Mouse (Mus musculus) erythroid progenitor cell, adult 5-6 weeks (primary cell): ENCODE measurements around the gene Hspa1l. TPM values are rescaled to one million over a fixed set of nuclear protein-coding genes. Genes with fewer than 3 reads are reported as not detected.

ENCODE experiments used
- ATAC-seq: replicated peaks from 2 replicates; pipeline ENCODE4 v1.8.0; 2016; ENCODE audit warnings: moderate number of reproducible peaks, mild to moderate bottlenecking, moderate TSS enrichment, inconsistent platforms; ENCODE audit not compliant: poor library complexity, low FRiP score, severe bottlenecking
- total RNA-seq, 2 experiments: library from RNA; stranded (forward) in 1 of 2; stranded (reverse) in 1 of 2; fragments of 150-400 nt in 1 of 2; fragments of 186-747, 209-891 nt in 1 of 2; gene quantifications; 2 replicates each; pipeline versions ENCODE4 v1.2.3 to v1.2.4; 2015 to 2017; ENCODE audit warnings: low replicate concordance in 2 of 2

The Hspa1l gene
- total RNA-seq, 2 experiments from 2014 or later, result not detected

DNA sequence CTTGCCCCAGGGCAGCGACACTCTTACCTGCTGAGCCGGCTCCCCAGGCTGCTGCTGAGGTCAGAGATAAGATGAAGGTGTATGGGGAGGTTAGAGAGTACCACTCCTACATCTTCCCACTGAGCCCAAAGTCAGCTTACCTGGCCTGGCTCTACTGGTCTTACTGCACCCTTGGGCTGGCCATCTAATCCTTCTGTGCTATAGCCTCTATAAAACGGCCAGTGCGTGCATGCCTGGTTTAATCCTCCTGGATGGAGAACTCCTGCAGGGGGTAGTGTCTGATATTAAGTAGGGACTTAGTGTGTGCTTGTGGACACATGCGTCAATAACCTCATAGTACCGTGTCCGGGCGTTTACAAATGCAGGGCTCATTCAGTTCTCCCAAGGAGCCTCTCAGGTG lies 48.0 kb downstream of the Hspa1l start:
- ATAC-seq, result no peak

DNA sequence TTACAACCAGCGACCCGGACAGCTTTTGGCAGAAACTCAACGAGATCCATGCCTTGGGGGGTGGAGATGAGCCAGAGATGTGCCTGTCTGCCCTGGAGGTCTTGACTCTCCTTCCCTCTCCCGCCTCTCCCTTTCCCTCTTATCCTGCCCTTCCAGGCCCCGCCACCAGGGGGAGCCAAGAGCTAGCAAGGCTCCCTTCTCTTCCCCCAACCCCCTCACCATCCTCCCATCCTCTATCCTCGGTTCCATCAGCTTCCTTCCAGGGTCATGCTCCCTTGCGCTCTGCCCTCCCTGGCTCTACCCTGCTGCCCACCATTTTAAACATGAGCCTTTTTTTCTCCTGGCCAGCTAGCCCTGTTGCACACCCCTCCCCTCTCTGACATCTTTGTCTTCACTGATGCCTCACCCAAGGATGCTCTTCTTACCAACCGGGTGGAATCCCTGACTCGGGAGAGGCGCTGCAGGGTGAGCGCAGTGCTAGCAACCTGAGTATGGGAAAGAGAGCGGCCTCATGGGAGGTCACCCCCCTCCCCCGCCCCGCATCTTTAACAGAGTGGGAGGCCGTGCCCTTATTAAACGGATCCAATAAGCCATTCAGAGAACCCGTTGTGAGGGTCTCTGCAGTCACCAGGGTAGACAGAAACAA lies 48.8 kb downstream of the Hspa1l start:
- peak; percentile 71 for ATAC-seq

DNA sequence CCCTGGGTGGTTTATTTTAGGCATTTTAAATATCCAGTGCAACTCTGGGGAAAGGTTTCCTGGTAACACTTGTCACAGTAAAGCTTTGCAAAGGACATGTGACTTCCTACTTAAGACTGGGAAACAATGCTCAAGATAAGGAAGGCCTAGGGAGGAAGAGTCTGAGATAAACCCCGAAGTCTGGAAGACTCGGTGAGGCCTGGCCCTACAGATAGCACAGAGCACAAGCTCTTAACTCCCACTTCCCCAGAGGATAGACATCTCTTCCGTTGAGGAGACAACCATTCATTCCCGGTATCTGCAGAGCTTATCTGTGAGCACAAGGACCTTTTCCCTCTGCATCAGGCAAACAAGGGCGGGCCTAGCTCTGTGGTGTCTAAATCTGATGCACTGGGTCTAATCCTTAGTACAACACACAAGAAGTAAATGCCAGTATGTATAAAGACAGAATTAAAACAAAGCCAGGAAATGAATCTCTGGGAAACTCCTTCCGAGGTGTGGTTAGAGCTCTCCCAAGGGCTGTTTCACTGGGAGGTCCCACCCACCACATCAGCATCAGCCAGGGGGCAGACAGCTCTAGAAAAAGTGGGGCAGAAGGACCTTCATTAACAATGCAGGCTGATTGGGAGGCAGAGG lies 49.5 kb downstream of the Hspa1l start:
- no peak for ATAC-seq

DNA sequence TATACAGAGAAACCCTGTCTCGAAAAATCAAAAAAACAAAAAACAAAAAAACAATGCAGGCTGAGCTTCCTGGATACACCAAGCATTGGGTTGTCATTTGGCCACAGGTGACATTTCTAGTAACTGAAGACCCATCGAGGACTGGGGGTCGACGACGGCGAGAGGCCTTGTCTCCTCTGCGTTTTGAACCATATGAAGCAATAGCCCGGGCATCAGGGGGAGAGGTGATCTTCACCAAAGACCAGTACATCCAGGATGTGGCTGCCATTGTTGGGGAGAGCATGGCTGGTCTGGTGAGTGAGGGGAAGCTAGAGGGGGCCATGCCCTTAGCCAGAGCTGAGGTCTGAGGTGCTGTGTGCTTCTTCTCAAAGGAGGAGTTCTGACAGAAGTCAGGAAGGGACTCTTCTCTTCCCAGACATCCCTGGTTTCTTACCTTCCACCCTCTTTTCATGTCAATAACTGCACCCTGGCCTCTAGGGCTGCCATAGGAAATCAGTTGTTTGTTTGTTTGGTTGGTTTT lies 50.1 kb downstream of the Hspa1l start:
- no peak for ATAC-seq

DNA sequence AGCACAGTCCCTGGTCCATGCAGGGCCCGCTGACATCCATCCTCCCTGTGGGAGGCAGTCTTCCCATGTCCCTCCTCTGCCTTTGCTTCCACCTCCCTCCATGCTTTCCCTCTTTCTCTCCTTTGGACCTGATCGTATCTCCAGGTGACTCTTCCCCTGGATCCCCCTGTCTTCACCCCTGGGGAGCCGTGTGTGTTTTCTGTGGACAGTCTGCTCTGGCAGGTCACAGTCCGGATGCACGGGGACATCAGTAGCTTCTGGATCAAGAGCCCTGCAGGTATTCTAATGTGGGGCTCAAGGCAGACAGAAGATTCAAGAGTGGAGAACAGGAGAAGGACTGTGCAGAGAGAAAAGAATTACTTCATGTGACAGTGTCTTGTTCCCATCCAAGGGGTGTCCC lies 50.7 kb downstream of the Hspa1l start:
- ATAC-seq, result no peak

DNA sequence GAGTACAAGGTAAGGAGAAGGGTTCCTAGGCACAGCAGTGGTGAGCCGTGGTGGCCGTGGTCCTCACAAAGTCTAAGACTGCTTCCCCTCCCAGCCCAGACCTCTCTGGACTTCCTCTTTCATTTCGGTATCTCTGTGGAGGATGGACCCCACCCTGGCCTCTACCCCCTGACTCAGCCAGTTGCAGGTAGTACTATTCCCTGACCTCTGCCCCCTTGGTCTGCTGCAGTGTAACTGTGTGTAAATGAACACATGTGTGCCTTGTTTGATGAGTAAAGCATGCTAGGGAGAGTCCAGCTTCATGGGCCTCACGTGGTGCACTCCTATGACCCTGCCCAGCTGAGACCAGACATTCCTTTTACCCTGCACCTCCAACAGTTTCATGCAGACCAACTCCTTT lies 51.3 kb downstream of the Hspa1l start:
- ATAC-seq, result no peak

DNA sequence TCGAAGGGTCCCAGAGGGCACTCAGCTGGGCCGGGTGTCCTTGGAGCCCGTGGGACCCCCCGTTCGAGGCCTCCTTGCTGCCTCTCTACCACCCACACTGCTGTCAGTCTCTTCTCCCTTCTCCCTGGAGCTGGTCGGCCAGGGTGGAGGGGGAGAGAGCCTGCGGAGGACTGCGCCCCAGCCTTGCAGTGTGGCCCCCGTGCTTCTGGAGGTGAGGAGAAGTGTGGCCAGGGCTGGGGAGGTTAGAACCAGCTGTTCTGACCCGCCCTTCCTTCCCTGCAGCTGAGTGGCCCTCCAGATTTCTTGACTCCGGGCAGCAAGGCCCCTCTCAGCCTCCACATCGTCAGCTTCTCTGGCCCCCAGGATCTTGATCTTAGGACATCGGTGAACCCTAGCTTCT lies 51.8 kb downstream of the Hspa1l start:
- ATAC-seq, result no peak

DNA sequence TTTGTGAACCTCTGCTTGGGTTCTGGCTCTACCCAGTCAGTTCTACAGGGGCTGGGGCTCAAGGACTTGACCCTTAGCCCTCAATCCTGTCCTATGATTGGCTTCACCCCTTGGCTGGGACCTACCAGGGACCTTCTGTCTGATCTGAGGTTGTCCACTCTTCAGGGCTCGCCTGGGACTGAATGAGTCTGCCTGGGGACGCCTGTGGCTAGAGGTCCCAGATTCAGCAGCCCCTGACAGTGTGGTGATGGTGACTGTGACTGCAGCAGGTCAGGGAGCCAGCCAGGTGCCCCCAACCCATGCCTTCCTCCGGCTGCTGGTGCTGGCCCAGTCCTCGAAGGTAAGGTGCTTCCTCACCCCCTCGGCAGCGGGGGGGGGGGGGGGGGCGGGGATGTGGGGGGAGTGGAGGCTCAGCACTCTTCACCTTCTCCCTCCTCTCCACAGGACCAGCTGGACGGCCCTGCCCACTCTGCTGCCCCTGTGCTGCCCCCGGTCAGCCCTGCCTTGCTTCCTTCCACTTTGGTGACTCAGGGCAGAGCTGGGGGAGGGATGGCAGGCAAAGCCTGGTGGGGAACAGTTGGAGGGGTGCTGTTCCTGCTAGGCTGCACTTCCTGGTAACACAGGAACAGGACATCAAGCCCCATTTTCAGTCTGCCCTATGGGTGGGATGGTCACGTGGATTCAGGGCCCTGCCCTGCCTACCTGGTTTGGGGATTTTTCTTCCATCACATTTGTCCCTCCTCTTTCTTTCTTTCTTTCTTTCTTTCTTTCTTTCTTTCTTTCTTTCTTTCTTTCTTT lies 52.4 kb downstream of the Hspa1l start:
- no peak for ATAC-seq

DNA sequence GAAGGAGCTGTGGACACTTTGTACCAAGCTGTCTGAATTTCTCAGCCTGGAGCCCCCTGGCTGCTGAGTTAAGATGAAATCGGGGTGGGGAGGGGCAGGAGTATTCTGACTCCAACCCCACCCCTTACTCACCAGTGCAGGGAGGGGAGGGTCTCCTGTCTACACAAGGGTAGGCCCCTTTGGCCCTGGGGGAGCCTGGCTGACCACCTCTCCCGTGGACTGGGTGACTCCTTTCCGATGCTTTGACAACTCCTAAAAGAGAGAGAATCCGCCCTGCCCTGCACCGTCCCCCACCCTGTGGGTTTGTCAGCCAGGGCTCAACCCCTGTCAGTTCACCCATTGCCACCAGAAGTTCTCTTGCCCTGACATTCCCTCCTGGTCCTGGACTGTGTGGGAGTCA lies 53.7 kb downstream of the Hspa1l start:
- no peak for ATAC-seq

DNA sequence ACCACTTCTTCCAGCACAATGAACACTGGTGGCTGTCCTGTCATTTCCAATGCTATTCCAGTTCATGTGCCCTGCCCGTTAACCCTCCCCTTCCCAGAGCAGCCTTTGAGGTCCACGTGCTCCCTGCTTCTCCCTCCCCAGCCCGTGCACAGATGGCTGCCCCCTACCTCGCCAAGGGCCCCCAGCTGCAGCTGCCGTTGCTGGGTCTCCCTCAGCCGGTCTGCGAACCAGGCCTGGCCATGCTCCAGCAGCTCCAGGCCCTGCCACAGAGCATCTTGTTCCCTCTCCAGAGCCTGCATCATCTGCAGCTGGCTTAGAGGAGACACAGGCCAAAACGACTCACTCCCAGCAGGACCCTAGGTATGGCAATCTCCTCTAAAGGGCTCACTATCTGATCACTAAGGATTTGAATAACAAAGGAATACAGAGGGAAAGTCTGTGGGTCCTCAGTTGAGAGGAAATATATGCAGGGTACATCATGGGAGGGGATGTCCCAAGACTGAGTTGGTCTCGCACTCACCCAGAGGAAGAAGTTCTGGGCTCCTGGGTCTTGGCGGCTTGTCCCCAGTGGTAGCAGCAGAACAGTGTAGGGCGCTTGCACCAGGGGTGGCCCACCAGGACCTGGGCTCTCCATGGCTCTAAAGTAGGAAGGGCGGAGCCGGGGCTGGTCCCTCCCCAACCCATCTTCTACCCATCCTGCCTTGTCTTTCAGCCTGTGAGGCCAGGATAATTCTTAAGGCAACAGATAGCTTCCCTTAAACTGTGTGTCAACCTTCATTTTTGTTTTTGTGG lies 55.0 kb downstream of the Hspa1l start, which contains the start of gene Sapcd1:
Sapcd1 (minus strand) TSS at position 740 of the 792 bp plus-strand sequence.
- no peak for ATAC-seq

DNA sequence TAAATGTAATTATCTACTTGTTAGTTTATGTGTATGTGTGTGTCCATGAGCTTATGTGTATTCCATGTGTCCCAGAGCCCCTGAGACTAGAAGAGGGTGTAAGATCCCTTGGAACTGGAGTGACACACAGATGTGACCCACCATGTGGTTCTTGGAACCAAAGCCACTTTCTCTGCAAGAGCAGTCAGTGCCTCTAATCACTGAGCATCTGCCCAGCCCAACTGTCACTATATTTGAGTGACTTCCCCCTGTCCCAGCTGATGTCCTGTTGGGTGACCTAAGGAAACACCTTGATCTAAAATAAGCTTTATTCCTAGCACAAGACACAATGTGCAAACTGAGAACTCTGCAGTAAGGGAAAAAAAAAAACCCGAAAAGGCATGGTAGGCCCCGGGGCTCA lies 55.8 kb downstream of the Hspa1l start:
- no peak for ATAC-seq

Other genes starting within 250 kb of the Hspa1l start
Only the 30 nearest of the 43 such genes appear.
- gene Stk19, start 135.8 kb upstream of the Hspa1l start, total RNA-seq (2015; ENCODE audit: low replicate concordance), result 12.6 and 18.0 TPM in 2 replicates
- 20.5 and 22.2 TPM in 2 replicates for gene Stk19, start 135.8 kb upstream of the Hspa1l start, total RNA-seq (2017; ENCODE audit: low replicate concordance)
- 49.4 and 52.0 TPM in 2 replicates for gene Dxo, start 135.7 kb upstream of the Hspa1l start, total RNA-seq (2015; ENCODE audit: low replicate concordance)
- gene Dxo, start 135.7 kb upstream of the Hspa1l start, total RNA-seq (2017; ENCODE audit: low replicate concordance), result 13.4 and 26.7 TPM in 2 replicates
- gene Skiv2l, start 122.5 kb upstream of the Hspa1l start, total RNA-seq (2015; ENCODE audit: low replicate concordance), result 11.3 and 25.6 TPM in 2 replicates
- gene Skiv2l, start 122.5 kb upstream of the Hspa1l start, total RNA-seq (2017; ENCODE audit: low replicate concordance), result 48.5 and 60.0 TPM in 2 replicates
- gene Nelfe, start 122.3 kb upstream of the Hspa1l start, total RNA-seq (2015; ENCODE audit: low replicate concordance), result 31.9 and 52.3 TPM in 2 replicates
- gene Nelfe, start 122.3 kb upstream of the Hspa1l start, total RNA-seq (2017; ENCODE audit: low replicate concordance), result 18.5 and 30.7 TPM in 2 replicates
- 9.2 TPM in 1 of 2 replicates, not detected in the other for gene Cfb, start 110.2 kb upstream of the Hspa1l start, total RNA-seq (2015; ENCODE audit: low replicate concordance)
- not detected in 2 replicates for gene Cfb, start 110.2 kb upstream of the Hspa1l start, total RNA-seq (2017; ENCODE audit: low replicate concordance)
- gene Zbtb12, start 93.2 kb upstream of the Hspa1l start, total RNA-seq (2015; ENCODE audit: low replicate concordance), result not detected in 2 replicates
- 1.0 TPM in 1 of 2 replicates, not detected in the other for gene Zbtb12, start 93.2 kb upstream of the Hspa1l start, total RNA-seq (2017; ENCODE audit: low replicate concordance)
- gene Gm20547, start 90.7 kb upstream of the Hspa1l start, total RNA-seq (2015; ENCODE audit: low replicate concordance), result not detected in 2 replicates
- gene Gm20547, start 90.7 kb upstream of the Hspa1l start, total RNA-seq (2017; ENCODE audit: low replicate concordance), result not detected in 2 replicates
- gene C2, start 74.4 kb upstream of the Hspa1l start, total RNA-seq (2015; ENCODE audit: low replicate concordance), result 15.5 and 23.5 TPM in 2 replicates
- 1.8 TPM in 1 of 2 replicates, not detected in the other for gene C2, start 74.4 kb upstream of the Hspa1l start, total RNA-seq (2017; ENCODE audit: low replicate concordance)
- 15.1 and 28.5 TPM in 2 replicates for gene Ehmt2, start 74.2 kb upstream of the Hspa1l start, total RNA-seq (2015; ENCODE audit: low replicate concordance)
- 7.0 and 8.3 TPM in 2 replicates for gene Ehmt2, start 74.2 kb upstream of the Hspa1l start, total RNA-seq (2017; ENCODE audit: low replicate concordance)
- gene Slc44a4, start 58.2 kb upstream of the Hspa1l start, total RNA-seq (2015; ENCODE audit: low replicate concordance), result not detected in 2 replicates
- gene Slc44a4, start 58.2 kb upstream of the Hspa1l start, total RNA-seq (2017; ENCODE audit: low replicate concordance), result not detected in 2 replicates
- gene Neu1, start 41.5 kb upstream of the Hspa1l start, total RNA-seq (2015; ENCODE audit: low replicate concordance), result 3.8 and 5.0 TPM in 2 replicates
- 3.9 and 5.1 TPM in 2 replicates for gene Neu1, start 41.5 kb upstream of the Hspa1l start, total RNA-seq (2017; ENCODE audit: low replicate concordance)
- 2.5 and 4.0 TPM in 2 replicates for gene Hspa1b, start 13.5 kb upstream of the Hspa1l start, total RNA-seq (2015; ENCODE audit: low replicate concordance)
- 1.0 and 3.3 TPM in 2 replicates for gene Hspa1b, start 13.5 kb upstream of the Hspa1l start, total RNA-seq (2017; ENCODE audit: low replicate concordance)
- gene Gm20481, start 2.8 kb upstream of the Hspa1l start, total RNA-seq (2015; ENCODE audit: low replicate concordance), result not detected in 2 replicates
- gene Gm20481, start 2.8 kb upstream of the Hspa1l start, total RNA-seq (2017; ENCODE audit: low replicate concordance), result not detected in 2 replicates
- 1.4 TPM in 1 of 2 replicates, not detected in the other for gene Hspa1a, start 547 bp upstream of the Hspa1l start, total RNA-seq (2015; ENCODE audit: low replicate concordance)
- 0.30 and 4.6 TPM in 2 replicates for gene Hspa1a, start 547 bp upstream of the Hspa1l start, total RNA-seq (2017; ENCODE audit: low replicate concordance)
- gene Lsm2, start 9.2 kb downstream of the Hspa1l start, total RNA-seq (2015; ENCODE audit: low replicate concordance), result 76.0 and 78.4 TPM in 2 replicates
- 23.0 and 27.6 TPM in 2 replicates for gene Lsm2, start 9.2 kb downstream of the Hspa1l start, total RNA-seq (2017; ENCODE audit: low replicate concordance)
- 156 and 173 TPM in 2 replicates for gene Vars, start 28.3 kb downstream of the Hspa1l start, total RNA-seq (2015; ENCODE audit: low replicate concordance)
- 144 and 198 TPM in 2 replicates for gene Vars, start 28.3 kb downstream of the Hspa1l start, total RNA-seq (2017; ENCODE audit: low replicate concordance)
- not detected in 2 replicates for gene Vwa7, start 43.9 kb downstream of the Hspa1l start, total RNA-seq (2015; ENCODE audit: low replicate concordance)
- 0.39 and 0.53 TPM in 2 replicates for gene Vwa7, start 43.9 kb downstream of the Hspa1l start, total RNA-seq (2017; ENCODE audit: low replicate concordance)
- gene Sapcd1, start 55.3 kb downstream of the Hspa1l start, total RNA-seq (2015; ENCODE audit: low replicate concordance), result 1.7 and 10.8 TPM in 2 replicates
- 1.4 TPM in 1 of 2 replicates, not detected in the other for gene Sapcd1, start 55.3 kb downstream of the Hspa1l start, total RNA-seq (2017; ENCODE audit: low replicate concordance)
- gene Msh5, start 74.0 kb downstream of the Hspa1l start, total RNA-seq (2015; ENCODE audit: low replicate concordance), result 36.9 and 39.6 TPM in 2 replicates
- 27.3 and 50.9 TPM in 2 replicates for gene Msh5, start 74.0 kb downstream of the Hspa1l start, total RNA-seq (2017; ENCODE audit: low replicate concordance)
- 91.0 and 110 TPM in 2 replicates for gene Clic1, start 77.3 kb downstream of the Hspa1l start, total RNA-seq (2015; ENCODE audit: low replicate concordance)
- gene Clic1, start 77.3 kb downstream of the Hspa1l start, total RNA-seq (2017; ENCODE audit: low replicate concordance), result 68.3 and 95.5 TPM in 2 replicates
- gene Ddah2, start 86.3 kb downstream of the Hspa1l start, total RNA-seq (2015; ENCODE audit: low replicate concordance), result 2.1 TPM in 1 of 2 replicates, not detected in the other
- 1.5 and 5.6 TPM in 2 replicates for gene Ddah2, start 86.3 kb downstream of the Hspa1l start, total RNA-seq (2017; ENCODE audit: low replicate concordance)
- gene Ly6g6c, start 92.7 kb downstream of the Hspa1l start, total RNA-seq (2015; ENCODE audit: low replicate concordance), result not detected in 2 replicates
- not detected in 2 replicates for gene Ly6g6c, start 92.7 kb downstream of the Hspa1l start, total RNA-seq (2017; ENCODE audit: low replicate concordance)
- 1.1 TPM in 1 of 2 replicates, not detected in the other for gene Mpig6b, start 93.5 kb downstream of the Hspa1l start, total RNA-seq (2015; ENCODE audit: low replicate concordance)
- not detected in 2 replicates for gene Mpig6b, start 93.5 kb downstream of the Hspa1l start, total RNA-seq (2017; ENCODE audit: low replicate concordance)
- not detected in 2 replicates for gene Ly6g6e, start 104.2 kb downstream of the Hspa1l start, total RNA-seq (2015; ENCODE audit: low replicate concordance)
- not detected in 2 replicates for gene Ly6g6e, start 104.2 kb downstream of the Hspa1l start, total RNA-seq (2017; ENCODE audit: low replicate concordance)
- not detected in 2 replicates for gene Ly6g6d, start 105.4 kb downstream of the Hspa1l start, total RNA-seq (2015; ENCODE audit: low replicate concordance)
- not detected in 2 replicates for gene Ly6g6d, start 105.4 kb downstream of the Hspa1l start, total RNA-seq (2017; ENCODE audit: low replicate concordance)
- 3.8 TPM in 1 of 2 replicates, not detected in the other for gene Ly6g6f, start 112.9 kb downstream of the Hspa1l start, total RNA-seq (2015; ENCODE audit: low replicate concordance)
- not detected in 2 replicates for gene Ly6g6f, start 112.9 kb downstream of the Hspa1l start, total RNA-seq (2017; ENCODE audit: low replicate concordance)
- gene Abhd16a, start 116.6 kb downstream of the Hspa1l start, total RNA-seq (2015; ENCODE audit: low replicate concordance), result 98.5 and 106 TPM in 2 replicates
- gene Abhd16a, start 116.6 kb downstream of the Hspa1l start, total RNA-seq (2017; ENCODE audit: low replicate concordance), result 84.5 and 97.3 TPM in 2 replicates
- gene Ly6g5c, start 135.6 kb downstream of the Hspa1l start, total RNA-seq (2015; ENCODE audit: low replicate concordance), result not detected in 2 replicates
- not detected in 2 replicates for gene Ly6g5c, start 135.6 kb downstream of the Hspa1l start, total RNA-seq (2017; ENCODE audit: low replicate concordance)
- gene Ly6g5b, start 142.7 kb downstream of the Hspa1l start, total RNA-seq (2015; ENCODE audit: low replicate concordance), result 2.2 and 8.8 TPM in 2 replicates
- not detected in 2 replicates for gene Ly6g5b, start 142.7 kb downstream of the Hspa1l start, total RNA-seq (2017; ENCODE audit: low replicate concordance)
- 15.9 and 33.9 TPM in 2 replicates for gene Gpank1, start 148.8 kb downstream of the Hspa1l start, total RNA-seq (2015; ENCODE audit: low replicate concordance)
- gene Gpank1, start 148.8 kb downstream of the Hspa1l start, total RNA-seq (2017; ENCODE audit: low replicate concordance), result 28.9 and 49.4 TPM in 2 replicates